Mouse (Mus musculus): ENCODE results near the gene Anks6.

The Anks6 gene

GRCm38 (mm10) chr4:46991016-46991958 lies 65.9 kb downstream of the Anks6 start, which contains the start of gene Gabbr2:
Gabbr2 (minus strand) TSS chr4:46991873.
- in situ Hi-C loops (cut with MboI; ENCODE audit: low sequenced_read_pairs) = no loop called here

- in situ Hi-C loops (cut with MboI; ENCODE audit: low sequenced_read_pairs) = no loop called here
Observed at GRCm38 (mm10) chr4:46990281-46991015, 66.8 kb downstream of the Anks6 start.

GRCm38 (mm10) chr4:46989842-46990241 lies 67.4 kb downstream of the Anks6 start:
- in situ Hi-C loops (cut with MboI; ENCODE audit: low sequenced_read_pairs) = no loop called here

- in situ Hi-C loops (cut with MboI; ENCODE audit: low sequenced_read_pairs) = no loop called here
Observed at GRCm38 (mm10) chr4:46988824-46989223, 68.4 kb downstream of the Anks6 start.

DNA sequence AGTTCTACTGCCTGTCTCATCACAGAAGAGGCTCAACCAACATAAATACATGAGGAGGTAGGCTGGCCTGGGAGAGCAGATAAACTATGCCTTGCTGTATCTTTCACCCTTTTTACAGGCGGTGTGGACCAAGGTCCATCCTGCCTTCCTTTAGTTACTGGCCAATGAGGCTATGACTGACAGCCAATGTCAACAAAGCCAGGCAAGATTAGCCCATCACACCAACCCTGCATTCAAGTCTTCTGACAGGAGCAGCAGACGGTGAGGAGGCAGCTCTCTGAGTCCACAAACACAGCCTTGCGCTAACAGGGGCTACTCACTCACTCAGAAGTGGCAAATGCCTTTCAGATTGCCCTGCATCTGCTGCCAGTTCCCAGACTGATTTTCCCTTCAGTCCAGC lies 69.0 kb downstream of the Anks6 start:
- in situ Hi-C loops (cut with MboI; ENCODE audit: low sequenced_read_pairs) = no loop called here

DNA sequence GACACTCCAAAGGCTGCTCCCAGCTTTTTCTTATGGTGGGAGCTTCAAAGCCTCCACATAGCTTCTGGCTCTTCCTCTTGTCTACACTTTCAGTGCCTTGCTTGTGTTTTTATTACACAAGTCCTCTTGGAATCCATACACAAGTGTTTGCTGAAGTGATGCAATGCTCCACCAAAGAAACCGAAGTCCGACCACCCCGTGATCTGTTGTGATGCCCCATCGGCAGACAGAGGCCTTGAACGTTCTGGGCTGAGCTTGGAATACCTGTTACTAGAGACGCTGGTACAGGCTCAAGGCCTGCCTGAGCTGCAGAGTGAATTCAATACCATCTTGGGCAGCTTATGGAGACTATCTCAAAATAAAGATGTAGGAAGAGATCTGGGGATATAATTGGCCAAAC lies 69.4 kb downstream of the Anks6 start:
- in situ Hi-C loops (cut with MboI; ENCODE audit: low sequenced_read_pairs) = no loop called here

DNA sequence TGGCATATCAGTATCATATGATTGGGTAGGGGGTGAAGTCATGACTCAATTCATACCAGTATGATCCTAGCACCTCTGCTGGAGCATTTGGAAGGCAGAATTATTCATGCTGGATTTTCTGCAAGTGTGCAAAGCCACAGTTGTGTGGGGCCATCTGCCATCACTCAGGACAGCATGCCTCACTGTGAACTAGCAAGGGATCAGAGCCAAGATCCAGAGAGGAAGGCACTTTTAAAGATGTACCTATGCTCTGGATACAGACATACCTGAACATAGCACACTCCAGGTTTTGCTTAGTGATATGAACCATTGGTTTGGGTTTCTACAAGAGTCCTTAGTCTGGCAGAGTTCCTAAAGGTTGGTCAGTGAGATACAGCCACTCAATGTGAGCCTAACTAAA lies 71.2 kb downstream of the Anks6 start:
- in situ Hi-C loops (cut with MboI; ENCODE audit: low sequenced_read_pairs) = no loop called here

GRCm38 (mm10) chr4:46982912-46983311 lies 74.3 kb downstream of the Anks6 start:
- in situ Hi-C loops (cut with MboI; ENCODE audit: low sequenced_read_pairs) = no loop called here

GRCm38 (mm10) chr4:46982094-46982493 lies 75.1 kb downstream of the Anks6 start:
- in situ Hi-C loops (cut with MboI; ENCODE audit: low sequenced_read_pairs) = no loop called here

DNA sequence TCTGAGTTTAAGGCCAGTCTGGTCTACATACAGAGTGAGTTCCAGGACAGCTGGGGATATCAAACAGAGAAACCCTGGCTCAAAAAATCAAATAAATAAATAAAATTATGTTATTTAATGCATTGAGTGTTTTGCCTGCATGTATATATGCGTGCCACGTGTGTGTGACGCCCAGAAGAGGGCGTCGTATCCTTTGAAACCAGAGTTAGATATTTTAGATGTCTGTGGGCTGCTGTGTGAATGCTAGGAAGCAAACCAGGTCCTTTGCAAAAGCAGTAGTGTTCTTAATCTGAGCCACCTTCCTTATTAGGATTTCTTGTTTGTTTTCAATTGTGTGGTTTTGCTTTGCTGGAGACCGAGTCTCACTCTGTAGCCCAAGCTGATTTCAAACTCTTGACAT lies 78.9 kb downstream of the Anks6 start:
- in situ Hi-C loops (cut with MboI; ENCODE audit: low sequenced_read_pairs) = no loop called here

DNA sequence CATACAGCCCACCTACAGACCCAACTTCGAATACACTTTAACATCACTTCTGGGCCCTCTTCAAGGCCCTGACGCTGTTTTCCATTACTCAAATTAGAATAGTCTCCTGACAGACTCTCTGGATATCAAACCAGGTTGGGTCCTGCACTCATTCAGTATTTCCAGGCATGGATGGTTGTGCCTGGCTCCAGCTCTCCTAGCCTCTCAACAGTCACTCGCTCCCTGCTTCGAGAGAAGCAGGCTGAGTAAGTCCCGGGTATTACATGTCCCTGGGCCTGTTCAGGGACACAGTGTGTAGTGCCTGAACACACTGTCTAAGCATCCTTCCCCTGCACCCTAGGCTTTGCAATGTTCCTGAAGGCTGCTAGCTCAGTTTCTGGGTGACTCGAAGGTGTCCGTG lies 80.1 kb downstream of the Anks6 start:
- in situ Hi-C loops (cut with MboI; ENCODE audit: low sequenced_read_pairs) = no loop called here

GRCm38 (mm10) chr4:46976671-46977071 lies 80.6 kb downstream of the Anks6 start:
- in situ Hi-C loops (cut with MboI; ENCODE audit: low sequenced_read_pairs) = no loop called here

DNA sequence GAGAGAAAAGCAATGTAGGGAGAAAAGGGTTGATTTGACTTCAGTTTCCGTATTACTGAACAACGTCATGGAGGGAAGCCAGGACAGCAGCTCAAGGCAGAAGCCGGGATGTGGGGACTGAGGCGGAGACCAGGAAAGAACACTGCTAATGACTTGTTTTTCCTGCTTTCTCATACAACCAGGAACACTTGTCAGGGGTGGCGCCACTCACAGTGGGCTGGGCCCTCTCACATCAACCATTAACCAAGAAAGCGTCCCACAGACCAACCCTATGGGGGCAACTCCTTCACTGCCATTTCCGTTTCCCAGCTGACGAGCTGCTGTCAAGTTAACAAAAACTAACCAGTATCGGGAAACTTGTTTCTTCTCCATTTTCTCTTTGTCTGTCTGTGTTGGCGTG lies 83.9 kb downstream of the Anks6 start:
- in situ Hi-C loops (cut with MboI; ENCODE audit: low sequenced_read_pairs) = no loop called here

DNA sequence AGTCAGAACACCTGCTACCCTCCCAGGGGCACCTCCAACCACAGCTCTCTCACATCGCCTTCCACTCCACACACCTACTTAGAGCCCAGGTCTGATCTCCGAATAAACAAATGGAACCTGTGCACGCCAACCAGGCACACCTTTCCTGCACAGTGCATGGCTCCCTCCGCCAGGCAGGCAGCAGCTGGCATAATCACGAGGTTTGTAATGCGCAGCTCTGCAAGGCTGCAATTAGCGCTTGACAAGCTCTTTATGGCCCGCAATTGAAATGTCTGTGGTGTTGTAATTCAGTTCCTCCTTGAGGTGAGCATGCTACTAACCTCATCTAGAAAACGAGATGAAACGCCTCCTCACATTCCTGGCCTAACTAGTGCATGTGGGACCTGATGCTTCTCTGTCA lies 89.2 kb downstream of the Anks6 start:
- in situ Hi-C loops (cut with MboI; ENCODE audit: low sequenced_read_pairs) = no loop called here

- in situ Hi-C loops (cut with MboI; ENCODE audit: low sequenced_read_pairs) = no loop called here
Observed at GRCm38 (mm10) chr4:46966551-46966950, 90.7 kb downstream of the Anks6 start.

Measured in CH12F3 (cell line).